Mouse (Mus musculus): ENCODE data around the gene Renbp.

- no peak for TF ChIP-seq CTCF (IDR thresholded peaks at IDR 0.05; ENCODE audit: low read depth)
- TF ChIP-seq EP300 (IDR thresholded peaks at IDR 0.05; ENCODE audit: low read depth), result no peak
Observed at GRCm38 (mm10) chrX:73954988-73955387, 24.3 kb upstream of the Renbp start.
